Mouse (Mus musculus) midbrain, embryonic 14.5 days (tissue): Measurements from ENCODE around the gene Arhgef28. TPM values are rescaled to one million over a fixed set of nuclear protein-coding genes. Genes with fewer than 3 reads are reported as not detected.
"Not testable (repeated sequence)": the region's sequence is repeated elsewhere in the genome, so short reads cannot be mapped to it uniquely, and the experiment has no call there.

Source experiments
- ATAC-seq: fragments of 200-750 bp; cut with Nextera tagmentation; 2 replicates; pipeline ENCODE4 v1.8.0; 2017; ENCODE audit warnings: moderate number of reproducible peaks, moderate library complexity; ENCODE audit not compliant: low FRiP score, low TSS enrichment
- DNase-seq: peaks from one replicate; pipeline ENCODE4 v3.0.0-alpha.2; 2015
- H3K27ac ChIP-seq: fragments of 300-500 bp; sonication (generic); replicated peaks from 2 replicates; pipeline ENCODE4 v1.5.1; 2014; ENCODE audit warnings: mild to moderate bottlenecking, low read depth, low read length, moderate library complexity
- H3K27me3 ChIP-seq: fragments of 300-500 bp; sonication (generic); 2 replicates; pipeline ENCODE4 v1.6.1; 2014; ENCODE audit warnings: low read length, control low read depth, mixed read lengths; ENCODE audit not compliant: control insufficient read depth, insufficient read depth
- H3K36me3 ChIP-seq: fragments of 300-500 bp; sonication (generic); 2 replicates; pipeline ENCODE4 v1.6.1; 2014; ENCODE audit warnings: low read length, control low read depth; ENCODE audit not compliant: control insufficient read depth, insufficient read depth
- H3K4me1 ChIP-seq: fragments of 300-500 bp; sonication (generic); 2 replicates; pipeline ENCODE4 v1.6.1; 2014; ENCODE audit warnings: mild to moderate bottlenecking, antibody characterized with exemption, low read length, control low read depth; ENCODE audit not compliant: control insufficient read depth, insufficient read depth
- H3K4me2 ChIP-seq: fragments of 300-500 bp; sonication (generic); 2 replicates; pipeline ENCODE4 v1.6.1; 2014; ENCODE audit warnings: mild to moderate bottlenecking, low read length, moderate library complexity
- H3K4me3 ChIP-seq: fragments of 300-500 bp; sonication (generic); replicated peaks from 2 replicates; pipeline ENCODE4 v1.5.1; 2014; ENCODE audit warnings: low read depth, low read length
- H3K9ac ChIP-seq: fragments of 300-500 bp; sonication (generic); replicated peaks from 2 replicates; pipeline ENCODE4 v1.6.1; 2014; ENCODE audit warnings: mild to moderate bottlenecking, low read length, moderate library complexity
- H3K9me3 ChIP-seq: fragments of 300-500 bp; sonication (generic); 2 replicates; pipeline ENCODE4 v1.6.1; 2016; ENCODE audit warnings: low read length, control low read depth, mixed read lengths; ENCODE audit not compliant: control insufficient read depth
- WGBS: fragments of 180-500 bp; shearing (Covaris S2); extraction: QIAGEN DNeasy Blood & Tissue Kit; methylation state at CpG from one replicate; pipeline ENCODE4 v1.1.7; 2014; 5-methylcytosine and 5-hydroxymethylcytosine counted together
- polyA plus RNA-seq: library from polyadenylated mRNA; unstranded; fragments of >200 nt; fragmentation: Nextera tagmentation; extraction: Ambion mirVana; gene quantifications from 2 replicates; pipeline ENCODE4 v1.2.1, GENCODE M21; 2014

Gene Arhgef28
- polyA plus RNA-seq, 1 experiment from 2014 or later = 21.1 TPM

GRCm38 (mm10) chr13:98115051-98115450, 91.2 kb downstream of the Arhgef28 start:
- Histone ChIP-seq H3K9ac (no peak overlapping the region), H3K4me3 (no peak overlapping the region), H3K36me3 (no peaks in the 10 kb centered on the region), H3K9me3 (no peaks in the 10 kb centered on the region), H3K4me1 (no peaks in the 10 kb centered on the region), H3K27ac (no peak overlapping the region), H3K4me2 (no peak overlapping the region), H3K27me3 (no peaks in the 10 kb centered on the region)
- ATAC-seq = no peak
- DNase-seq = no peak
- WGBS = 80% methylated on average over 4 of the region's 4 CpGs

- Histone ChIP-seq H3K4me1 (no peaks in the 10 kb centered on the region), H3K27me3 (no peaks in the 10 kb centered on the region), H3K4me3 (no peak overlapping the region), H3K9ac (no peak overlapping the region), H3K4me2 (no peak overlapping the region), H3K27ac (no peak overlapping the region), H3K9me3 (no peaks in the 10 kb centered on the region), H3K36me3 (no peaks in the 10 kb centered on the region)
- ATAC-seq (no peak), DNase-seq (no peak)
- 85% methylated on average over 7 of the region's 7 CpGs for WGBS
These were observed 93.3 kb downstream of the Arhgef28 start for GRCm38 (mm10) chr13:98112812-98113503.

GRCm38 (mm10) chr13:98111531-98111930, 94.7 kb downstream of the Arhgef28 start:
- WGBS = 83% methylated on average over 5 of the region's 5 CpGs
- DNase-seq (no peak), ATAC-seq (no peak)
- Histone ChIP-seq H3K27ac (no peak overlapping the region), H3K4me1 (no peaks in the 10 kb centered on the region), H3K36me3 (no peaks in the 10 kb centered on the region), H3K9ac (no peak overlapping the region), H3K4me3 (no peak overlapping the region), H3K9me3 (no peaks in the 10 kb centered on the region), H3K4me2 (no peak overlapping the region), H3K27me3 (no peaks in the 10 kb centered on the region)

GRCm38 (mm10) chr13:98111021-98111420, 95.2 kb downstream of the Arhgef28 start:
- no peaks in the 10 kb centered on the region for H3K36me3 ChIP-seq
- no peaks in the 10 kb centered on the region for H3K4me1 ChIP-seq
- WGBS = 51% methylated on average over 2 of the region's 2 CpGs
- no peak overlapping the region for H3K27ac ChIP-seq
- ATAC-seq = no peak
- no peak overlapping the region for H3K4me2 ChIP-seq
- no peak overlapping the region for H3K4me3 ChIP-seq
- H3K9ac ChIP-seq = no peak overlapping the region
- no peaks in the 10 kb centered on the region for H3K9me3 ChIP-seq
- H3K27me3 ChIP-seq = no peaks in the 10 kb centered on the region
- no peak for DNase-seq

- H3K4me3 ChIP-seq, H3K27me3 ChIP-seq, DNase-seq, H3K4me1 ChIP-seq, H3K36me3 ChIP-seq, H3K27ac ChIP-seq, H3K9ac ChIP-seq, H3K9me3 ChIP-seq, ATAC-seq, H3K4me2 ChIP-seq: not testable (repeated sequence)
- WGBS = 90% methylated on average over 3 of the region's 3 CpGs
These were observed 97.8 kb downstream of the Arhgef28 start for GRCm38 (mm10) chr13:98108481-98108880.

GRCm38 (mm10) chr13:98107621-98108020, 98.6 kb downstream of the Arhgef28 start:
- Histone ChIP-seq H3K4me2 (no peak overlapping the region), H3K4me1 (no peaks in the 10 kb centered on the region), H3K36me3 (no peaks in the 10 kb centered on the region), H3K9me3 (no peaks in the 10 kb centered on the region), H3K27me3 (no peaks in the 10 kb centered on the region), H3K4me3 (no peak overlapping the region), H3K27ac (no peak overlapping the region), H3K9ac (no peak overlapping the region)
- ATAC-seq (no peak), DNase-seq (no peak)
- WGBS = 85% methylated on average over 2 of the region's 2 CpGs

- H3K9ac ChIP-seq = no peak overlapping the region
- no peaks in the 10 kb centered on the region for H3K9me3 ChIP-seq
- no peaks in the 10 kb centered on the region for H3K36me3 ChIP-seq
- 27% methylated on average over 4 of the region's 4 CpGs for WGBS
- DNase-seq (no peak), ATAC-seq (no peak)
- H3K4me1 ChIP-seq = no peaks in the 10 kb centered on the region
- no peak overlapping the region for H3K4me3 ChIP-seq
- no peak overlapping the region for H3K4me2 ChIP-seq
- H3K27me3 ChIP-seq = no peaks in the 10 kb centered on the region
- no peak overlapping the region for H3K27ac ChIP-seq
These were observed 110.3 kb downstream of the Arhgef28 start for GRCm38 (mm10) chr13:98095966-98096365.

- 77% methylated on average over 3 of the region's 3 CpGs for WGBS
- Histone ChIP-seq H3K9ac (no peak overlapping the region), H3K4me1 (no peaks in the 10 kb centered on the region), H3K4me2 (no peak overlapping the region), H3K4me3 (no peak overlapping the region), H3K27me3 (no peaks in the 10 kb centered on the region), H3K36me3 (no peaks in the 10 kb centered on the region), H3K9me3 (no peaks in the 10 kb centered on the region), H3K27ac (no peak overlapping the region)
- DNase-seq = no peak
- no peak for ATAC-seq
These were observed 111.9 kb downstream of the Arhgef28 start for GRCm38 (mm10) chr13:98094332-98094731.

- H3K9me3 ChIP-seq = no peaks in the 10 kb centered on the region
- no peak overlapping the region for H3K9ac ChIP-seq
- 76% methylated on average over 9 of the region's 9 CpGs for WGBS
- no peak overlapping the region for H3K4me3 ChIP-seq
- ATAC-seq (no peak), DNase-seq (no peak)
- H3K27me3 ChIP-seq = no peaks in the 10 kb centered on the region
- H3K36me3 ChIP-seq = no peaks in the 10 kb centered on the region
- no peak overlapping the region for H3K4me2 ChIP-seq
- H3K27ac ChIP-seq = no peak overlapping the region
- no peaks in the 10 kb centered on the region for H3K4me1 ChIP-seq
These were observed 112.8 kb downstream of the Arhgef28 start for GRCm38 (mm10) chr13:98093483-98093882.
